Mouse (Mus musculus): ENCODE results near the gene Rabep2. TPM values are rescaled to one million over a fixed set of nuclear protein-coding genes. Genes with fewer than 3 reads are reported as not detected.
"Not testable (repeated sequence)": the region's sequence is repeated elsewhere in the genome, so short reads cannot be mapped to it uniquely, and the experiment has no call there.

Gene Rabep2
- polyA plus RNA-seq, 1 experiment: 24.7 TPM

DNA sequence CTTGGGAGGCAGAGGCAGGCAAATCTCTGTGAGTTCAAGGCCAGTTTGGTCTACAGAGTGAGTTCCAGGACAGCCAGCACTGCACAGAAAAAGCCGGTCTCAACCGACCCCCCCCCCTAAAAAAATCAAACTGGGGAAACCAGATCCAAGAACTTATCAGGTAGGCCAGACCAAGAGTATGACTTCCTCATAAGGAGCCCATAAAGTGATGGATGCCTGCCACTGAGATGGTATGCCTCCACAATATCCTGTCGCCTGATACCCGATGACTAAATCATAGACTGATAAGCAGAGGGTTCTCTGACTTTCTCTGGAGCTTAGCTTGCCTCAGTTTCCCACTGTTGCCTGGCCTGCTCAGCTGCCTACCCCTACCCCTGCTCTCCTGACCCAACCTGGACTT lies 30.7 kb upstream of the Rabep2 start:
- H3K36me3 ChIP-seq (ENCODE audit: control insufficient read depth, insufficient read depth, low read length): no peaks in the 10 kb centered on the region
- no peaks in the 10 kb centered on the region; the same call in 1 of the 2 replicates for H3K4me1 ChIP-seq (ENCODE audit: control insufficient read depth, insufficient read depth, low read length)
- no peak for DNase-seq
- no peaks in the 10 kb centered on the region for H3K27me3 ChIP-seq (replicated peaks; ENCODE audit: control insufficient read depth, insufficient read depth, low read length)
- 92% methylated on average over 4 of the region's 4 CpGs for WGBS
- no peak for TF ChIP-seq CTCF (conservative IDR thresholded peaks at IDR 0.05; ENCODE audit: insufficient read depth, insufficient read length, low read depth, low read length)
- no peak for TF ChIP-seq POLR2A (IDR thresholded peaks at IDR 0.05; ENCODE audit: low read depth, low read length)
- H3K4me3 ChIP-seq (ENCODE audit: insufficient read depth, low read depth, low read length): no peak overlapping the region
- H3K27ac ChIP-seq (ENCODE audit: insufficient read depth, low read depth, low read length): no peak overlapping the region

DNA sequence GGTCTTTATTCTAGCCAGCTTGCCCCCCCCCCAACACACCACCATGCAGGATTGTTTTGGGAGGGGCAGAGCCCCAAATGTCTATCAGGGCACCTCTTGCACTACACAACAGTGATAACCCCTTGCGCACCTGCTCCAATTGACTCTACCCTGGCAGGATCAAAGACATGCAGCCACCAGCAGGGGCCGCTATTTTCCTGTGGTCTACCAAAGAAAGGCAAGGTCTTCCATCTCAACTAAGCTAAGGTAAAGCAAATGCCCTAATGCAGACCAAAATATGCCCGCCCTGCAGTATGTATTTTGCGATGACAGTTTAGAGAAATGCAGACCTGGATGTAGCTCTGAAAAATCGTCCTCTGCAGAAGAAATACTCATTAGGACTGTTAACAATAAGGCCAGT lies 29.0 kb upstream of the Rabep2 start:
- TF ChIP-seq CTCF (conservative IDR thresholded peaks at IDR 0.05; ENCODE audit: insufficient read depth, insufficient read length, low read depth, low read length): peak; percentile 85
- TF ChIP-seq POLR2A (IDR thresholded peaks at IDR 0.05; ENCODE audit: low read depth, low read length): no peak
- WGBS: 10% methylated on average over 5 of the region's 5 CpGs
- Histone ChIP-seq H3K4me3 (ENCODE audit: insufficient read depth, low read depth, low read length) (no peak overlapping the region), H3K27ac (ENCODE audit: insufficient read depth, low read depth, low read length) (no peak overlapping the region), H3K36me3 (ENCODE audit: control insufficient read depth, insufficient read depth, low read length) (no peaks in the 10 kb centered on the region), H3K4me1 (ENCODE audit: control insufficient read depth, insufficient read depth, low read length) (no peaks in the 10 kb centered on the region; the same call in 1 of the 2 replicates), H3K27me3 (replicated peaks; ENCODE audit: control insufficient read depth, insufficient read depth, low read length) (no peaks in the 10 kb centered on the region)
- DNase-seq: peak; percentile 86

DNA sequence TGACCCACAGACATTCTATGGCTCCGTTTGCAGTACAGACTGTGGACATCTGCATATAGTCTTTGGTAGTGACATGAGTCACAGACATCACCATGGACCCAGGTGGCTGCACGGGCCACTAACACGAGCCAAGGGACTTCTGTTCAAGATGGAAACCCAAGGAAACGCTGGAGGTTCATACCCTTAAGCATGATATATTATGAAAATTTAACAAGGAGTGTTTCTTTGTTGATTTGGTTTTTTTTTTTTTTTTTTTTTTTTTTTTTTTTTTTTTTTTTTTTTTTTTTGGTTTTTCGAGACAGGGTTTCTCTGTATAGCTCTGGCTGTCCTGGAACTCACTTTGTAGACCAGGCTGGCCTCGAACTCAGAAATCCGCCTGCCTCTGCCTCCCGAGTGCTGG lies 26.0 kb upstream of the Rabep2 start:
- not testable (repeated sequence) for H3K27me3 ChIP-seq (replicated peaks; ENCODE audit: control insufficient read depth, insufficient read depth, low read length); H3K4me3 ChIP-seq (ENCODE audit: insufficient read depth, low read depth, low read length); H3K36me3 ChIP-seq (ENCODE audit: control insufficient read depth, insufficient read depth, low read length); DNase-seq; H3K27ac ChIP-seq (ENCODE audit: insufficient read depth, low read depth, low read length); H3K4me1 ChIP-seq (ENCODE audit: control insufficient read depth, insufficient read depth, low read length)
- WGBS: 76% methylated on average over 8 of the region's 8 CpGs

DNA sequence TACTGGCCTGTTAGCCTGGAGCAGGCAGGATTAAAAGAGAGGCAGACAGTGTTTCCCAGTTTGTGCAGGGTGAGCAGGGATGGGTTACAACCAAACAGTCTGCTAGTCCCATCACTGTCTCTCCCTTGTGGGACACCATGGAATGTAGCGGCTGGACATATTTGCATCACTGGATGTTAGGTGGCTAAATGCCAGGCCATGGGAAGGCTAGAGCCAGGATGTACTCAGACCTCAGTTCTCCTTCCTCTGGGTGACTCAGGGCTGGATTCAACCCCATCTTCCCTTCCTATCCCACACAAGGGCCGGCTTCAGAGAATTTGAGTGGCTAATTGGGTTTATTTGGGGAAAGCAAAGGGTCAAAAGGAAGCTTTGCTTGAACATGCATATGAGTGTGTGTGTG lies 19.9 kb upstream of the Rabep2 start:
- TF ChIP-seq POLR2A (IDR thresholded peaks at IDR 0.05; ENCODE audit: low read depth, low read length): no peak
- TF ChIP-seq CTCF (conservative IDR thresholded peaks at IDR 0.05; ENCODE audit: insufficient read depth, insufficient read length, low read depth, low read length): no peak
- Histone ChIP-seq H3K36me3 (ENCODE audit: control insufficient read depth, insufficient read depth, low read length) (no peaks in the 10 kb centered on the region), H3K4me1 (ENCODE audit: control insufficient read depth, insufficient read depth, low read length) (no peaks in the 10 kb centered on the region), H3K27me3 (replicated peaks; ENCODE audit: control insufficient read depth, insufficient read depth, low read length) (no peaks in the 10 kb centered on the region), H3K4me3 (ENCODE audit: insufficient read depth, low read depth, low read length) (no peak overlapping the region), H3K27ac (ENCODE audit: insufficient read depth, low read depth, low read length) (no peak overlapping the region)
- no peak for DNase-seq
- 73% methylated on average over 2 of the region's 2 CpGs for WGBS

DNA sequence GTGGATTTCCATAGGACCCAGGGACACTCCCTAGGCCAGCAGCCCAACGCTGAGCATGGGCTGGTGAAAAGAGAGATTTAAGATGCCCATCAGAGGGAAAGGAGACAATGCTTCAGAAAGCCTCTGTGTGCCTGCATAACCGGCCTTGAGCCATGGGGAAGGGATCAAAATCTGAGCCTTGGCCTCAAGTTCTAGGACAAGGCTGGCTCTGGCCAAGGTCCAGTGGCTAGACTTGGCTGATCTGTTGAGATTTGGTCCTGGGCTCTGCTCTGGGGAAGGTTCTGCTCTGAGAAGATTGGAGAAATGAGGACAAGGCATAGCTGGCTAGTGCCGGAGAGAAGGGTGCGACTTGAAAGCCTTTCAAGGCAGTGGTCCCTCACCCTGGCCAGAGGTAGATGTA lies 17.5 kb upstream of the Rabep2 start:
- 89% methylated on average over 4 of the region's 4 CpGs for WGBS
- DNase-seq: no peak
- Histone ChIP-seq H3K36me3 (ENCODE audit: control insufficient read depth, insufficient read depth, low read length) (no peaks in the 10 kb centered on the region), H3K27me3 (replicated peaks; ENCODE audit: control insufficient read depth, insufficient read depth, low read length) (no peaks in the 10 kb centered on the region), H3K4me1 (ENCODE audit: control insufficient read depth, insufficient read depth, low read length) (no peaks in the 10 kb centered on the region), H3K27ac (ENCODE audit: insufficient read depth, low read depth, low read length) (no peak overlapping the region), H3K4me3 (ENCODE audit: insufficient read depth, low read depth, low read length) (no peak overlapping the region)
- no peak for TF ChIP-seq POLR2A (IDR thresholded peaks at IDR 0.05; ENCODE audit: low read depth, low read length)
- no peak for TF ChIP-seq CTCF (conservative IDR thresholded peaks at IDR 0.05; ENCODE audit: insufficient read depth, insufficient read length, low read depth, low read length)

DNA sequence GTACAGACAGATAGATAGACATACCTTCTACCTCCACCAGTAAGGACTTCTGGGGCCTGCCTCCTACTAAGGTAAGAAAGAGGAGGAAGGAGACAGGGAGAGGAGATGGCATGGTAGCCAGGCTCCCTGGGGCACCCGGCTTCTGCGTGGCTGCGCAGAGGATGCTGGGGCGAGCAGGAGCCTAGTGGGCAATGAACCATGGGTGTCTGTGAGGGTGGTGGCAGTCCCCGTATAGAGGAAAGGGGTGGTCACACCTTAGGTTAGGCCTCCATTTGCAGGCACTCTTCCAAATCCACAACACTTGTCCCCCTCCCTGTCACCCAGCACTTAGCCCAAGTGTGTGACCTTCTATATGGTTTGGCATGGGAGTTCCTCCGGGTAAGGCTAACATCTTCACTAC lies 13.8 kb upstream of the Rabep2 start, which contains the start of gene Cd19:
Gene Cd19 (minus strand): TSS at position 165 of the 400 bp plus-strand sequence.
- no peaks in the 10 kb centered on the region for H3K36me3 ChIP-seq (ENCODE audit: control insufficient read depth, insufficient read depth, low read length)
- WGBS: 82% methylated on average over 6 of the region's 6 CpGs
- no peaks in the 10 kb centered on the region for H3K27me3 ChIP-seq (replicated peaks; ENCODE audit: control insufficient read depth, insufficient read depth, low read length)
- DNase-seq: no peak
- TF ChIP-seq CTCF (conservative IDR thresholded peaks at IDR 0.05; ENCODE audit: insufficient read depth, insufficient read length, low read depth, low read length): no peak
- no peak for TF ChIP-seq POLR2A (IDR thresholded peaks at IDR 0.05; ENCODE audit: low read depth, low read length)
- H3K4me1 ChIP-seq (ENCODE audit: control insufficient read depth, insufficient read depth, low read length): no peaks in the 10 kb centered on the region
- no peak within 1 kb of the TSS for H3K4me3 ChIP-seq (ENCODE audit: insufficient read depth, low read depth, low read length)
- no peak within 1 kb of the TSS for H3K27ac ChIP-seq (ENCODE audit: insufficient read depth, low read depth, low read length)

DNA sequence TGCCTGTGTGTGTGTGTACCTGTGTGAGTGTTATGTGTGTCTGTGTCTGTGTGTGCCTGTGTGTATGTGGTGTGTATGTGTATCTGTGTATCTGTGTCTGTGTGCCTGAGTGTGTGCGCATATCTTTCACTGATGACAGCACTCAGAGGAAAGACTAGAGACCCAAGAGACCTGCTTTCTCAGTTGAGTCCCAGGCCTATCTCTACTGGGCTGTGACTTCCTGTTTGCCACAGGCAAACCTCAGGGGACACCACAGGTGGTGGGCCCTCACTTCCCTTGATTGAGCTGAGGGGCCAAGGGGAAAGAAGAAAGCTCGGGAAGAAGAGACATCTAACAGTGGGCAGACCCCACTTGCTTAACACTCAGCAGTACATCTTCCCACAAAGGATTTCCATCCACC lies 11.9 kb upstream of the Rabep2 start:
- H3K27ac ChIP-seq (ENCODE audit: insufficient read depth, low read depth, low read length): no peak overlapping the region
- no peak for TF ChIP-seq POLR2A (IDR thresholded peaks at IDR 0.05; ENCODE audit: low read depth, low read length)
- TF ChIP-seq CTCF (conservative IDR thresholded peaks at IDR 0.05; ENCODE audit: insufficient read depth, insufficient read length, low read depth, low read length): no peak
- no peaks in the 10 kb centered on the region for H3K27me3 ChIP-seq (replicated peaks; ENCODE audit: control insufficient read depth, insufficient read depth, low read length)
- WGBS: 56% methylated on average over 2 of the region's 2 CpGs
- no peaks in the 10 kb centered on the region for H3K4me1 ChIP-seq (ENCODE audit: control insufficient read depth, insufficient read depth, low read length)
- no peaks in the 10 kb centered on the region for H3K36me3 ChIP-seq (ENCODE audit: control insufficient read depth, insufficient read depth, low read length)
- no peak for DNase-seq
- H3K4me3 ChIP-seq (ENCODE audit: insufficient read depth, low read depth, low read length): no peak overlapping the region

DNA sequence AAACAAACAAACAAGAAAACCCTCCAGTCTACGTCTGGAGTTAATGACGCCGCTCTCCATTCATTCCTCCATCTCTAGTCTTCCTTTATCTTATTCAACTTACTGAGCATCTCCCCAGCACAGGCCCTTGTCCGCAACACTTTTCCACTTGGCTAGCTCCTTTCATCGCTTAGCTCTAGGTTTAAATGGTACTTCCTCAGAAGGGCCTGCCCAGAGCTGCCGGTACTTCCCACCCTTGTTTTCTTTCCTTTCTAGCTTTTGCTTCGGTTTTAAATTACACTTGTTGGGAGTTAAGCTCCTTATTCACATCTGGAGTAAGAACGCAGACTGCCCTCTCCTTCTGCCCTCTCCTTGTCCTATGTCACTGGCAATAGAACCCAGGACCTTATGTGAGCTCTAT lies 11.5 kb upstream of the Rabep2 start:
- DNase-seq: no peak
- H3K36me3 ChIP-seq (ENCODE audit: control insufficient read depth, insufficient read depth, low read length): no peaks in the 10 kb centered on the region
- no peaks in the 10 kb centered on the region for H3K4me1 ChIP-seq (ENCODE audit: control insufficient read depth, insufficient read depth, low read length)
- no peaks in the 10 kb centered on the region for H3K27me3 ChIP-seq (replicated peaks; ENCODE audit: control insufficient read depth, insufficient read depth, low read length)
- TF ChIP-seq POLR2A (IDR thresholded peaks at IDR 0.05; ENCODE audit: low read depth, low read length): no peak
- no peak for TF ChIP-seq CTCF (conservative IDR thresholded peaks at IDR 0.05; ENCODE audit: insufficient read depth, insufficient read length, low read depth, low read length)
- 62% methylated on average over 8 of the region's 8 CpGs for WGBS
- no peak overlapping the region for H3K27ac ChIP-seq (ENCODE audit: insufficient read depth, low read depth, low read length)
- no peak overlapping the region for H3K4me3 ChIP-seq (ENCODE audit: insufficient read depth, low read depth, low read length)

All from kidney, adult 2 months (tissue).